Mouse (Mus musculus) testis, adult 2 months (tissue): ENCODE results near the gene Cd46.
A peak's percentile ranks its signal among the peaks of the same experiment; 100 is the strongest.

Experiments used
- CTCF ChIP-seq: fragments of 200-500 bp; IDR thresholded peaks from 2 replicates; pipeline ENCODE4 v1.5.1; 2012; ENCODE audit warnings: low read depth, mild to moderate bottlenecking, inconsistent platforms, low read length, moderate library complexity; ENCODE audit not compliant: control insufficient read depth, insufficient read depth, insufficient replicate concordance
- POLR2A ChIP-seq: fragments of 200-500 bp; IDR thresholded peaks from 2 replicates; pipeline ENCODE4 v1.6.1; 2012; ENCODE audit warnings: low read depth, mild to moderate bottlenecking, inconsistent platforms, low read length, moderate library complexity; ENCODE audit not compliant: control insufficient read depth

- TF ChIP-seq CTCF: no peak
- peak; percentile 78; the same call in 1 of the 2 replicates for TF ChIP-seq POLR2A
Measured at GRCm38 (mm10) chr1:195092220-195092720, at the start of gene Cd46.
